Mouse (Mus musculus) spleen, adult 2 months (tissue): ENCODE data around the gene Cdh6. TPM values are rescaled to one million over a fixed set of nuclear protein-coding genes. Genes with fewer than 3 reads are reported as not detected.

Experiments
- DNase-seq, 2 experiments: peaks; one replicate each; pipeline versions ENCODE4 v3.0.0 to v3.0.0-alpha.2; 2012 to 2021; ENCODE audit warnings: low spot score in 2 of 2, low read depth in 1 of 2
- H3K27ac ChIP-seq: fragments of 200-500 bp; 2 replicates; pipeline ENCODE4 v1.5.1; 2012; ENCODE audit warnings: low read length, inconsistent platforms; ENCODE audit not compliant: insufficient read depth
- H3K27me3 ChIP-seq: fragments of 200-500 bp; 2 replicates; pipeline ENCODE4 v1.6.1; 2012; ENCODE audit warnings: mild to moderate bottlenecking, moderate library complexity, low read length, inconsistent platforms; ENCODE audit not compliant: control insufficient read depth, insufficient read depth
- H3K36me3 ChIP-seq: fragments of 200-500 bp; 2 replicates; pipeline ENCODE4 v1.6.1; 2012; ENCODE audit warnings: mild to moderate bottlenecking, low read length, inconsistent platforms; ENCODE audit not compliant: control insufficient read depth, insufficient read depth
- H3K4me1 ChIP-seq: fragments of 200-500 bp; 2 replicates; pipeline ENCODE4 v1.6.1; 2011; ENCODE audit warnings: inconsistent platforms; ENCODE audit not compliant: control insufficient read depth, insufficient read depth, insufficient read length
- H3K4me3 ChIP-seq: fragments of 200-500 bp; 2 replicates; pipeline ENCODE4 v1.5.1; 2011; ENCODE audit warnings: mild to moderate bottlenecking, inconsistent platforms; ENCODE audit not compliant: insufficient read depth, insufficient read length; ENCODE audit errors: extremely low read depth
- CTCF ChIP-seq: fragments of 200-500 bp; IDR thresholded peaks from 2 replicates; pipeline ENCODE4 v1.5.1; 2011; ENCODE audit warnings: mild to moderate bottlenecking, inconsistent platforms; ENCODE audit not compliant: insufficient read depth, insufficient read length, insufficient replicate concordance; ENCODE audit errors: extremely low read depth
- POLR2A ChIP-seq: fragments of 200-500 bp; IDR thresholded peaks from 2 replicates; pipeline ENCODE4 v1.6.1; 2011; ENCODE audit warnings: low read depth, low read length, inconsistent platforms
- WGBS: fragments of 180-500 bp; shearing (Covaris S2); methylation state at CpG from one replicate; pipeline ENCODE4 v1.1.7; 2018; 5-methylcytosine and 5-hydroxymethylcytosine counted together
- polyA plus RNA-seq: library from polyadenylated mRNA; depleted of rRNA; stranded (reverse); fragments of >200 nt; gene quantifications from 2 replicates; pipeline ENCODE4 v1.2.3, GENCODE M21; 2012; rRNA removed

The Cdh6 gene
- 0.02 and 0.08 TPM in 2 replicates for polyA plus RNA-seq

- DNase-seq, result no peak
- H3K4me3 ChIP-seq, result peak within 1 kb of the TSS; percentile 9; the same call in 1 of the 2 replicates
- WGBS, result 3% methylated on average over 42 of the region's 42 CpGs
- no peak within 1 kb of the TSS for H3K27ac ChIP-seq
- no peaks in the 10 kb centered on the region for H3K36me3 ChIP-seq
- no peaks in the 10 kb centered on the region for H3K4me1 ChIP-seq
- H3K27me3 ChIP-seq, result peaks cover 2% of the 10 kb centered on the region; the same call in 1 of the 2 replicates
- TF ChIP-seq POLR2A, result no peak
- TF ChIP-seq CTCF, result no peak
Measured at GRCm38 (mm10) chr15:13173071-13173778, at the start of gene Cdh6. Cdh6 (minus strand) TSS chr15:13173675.

- H3K4me3 ChIP-seq, result no peak overlapping the region
- no peak for DNase-seq
- WGBS, result 87% methylated on average over 9 of the region's 9 CpGs
- no peak overlapping the region for H3K27ac ChIP-seq
- H3K4me1 ChIP-seq, result no peaks in the 10 kb centered on the region
- H3K36me3 ChIP-seq, result no peaks in the 10 kb centered on the region
- TF ChIP-seq POLR2A (no peak), CTCF (no peak)
- H3K27me3 ChIP-seq, result no peaks in the 10 kb centered on the region
Measured at GRCm38 (mm10) chr15:13219727-13220454, 46.4 kb upstream of the Cdh6 start.

- H3K27ac ChIP-seq, result no peak overlapping the region
- no peak for DNase-seq
- H3K4me1 ChIP-seq, result no peaks in the 10 kb centered on the region
- H3K27me3 ChIP-seq, result no peaks in the 10 kb centered on the region
- 91% methylated on average over 3 of the region's 3 CpGs for WGBS
- no peaks in the 10 kb centered on the region for H3K36me3 ChIP-seq
- TF ChIP-seq CTCF, result no peak
- TF ChIP-seq POLR2A, result no peak
- H3K4me3 ChIP-seq, result no peak overlapping the region
Measured at GRCm38 (mm10) chr15:13217800-13218199, 44.3 kb upstream of the Cdh6 start.

- H3K27ac ChIP-seq, result no peak overlapping the region
- WGBS, result 88% methylated on average over 1 of the region's 1 CpGs
- H3K27me3 ChIP-seq, result no peaks in the 10 kb centered on the region
- H3K4me3 ChIP-seq, result no peak overlapping the region
- no peaks in the 10 kb centered on the region for H3K4me1 ChIP-seq
- TF ChIP-seq POLR2A (no peak), CTCF (no peak)
- no peaks in the 10 kb centered on the region for H3K36me3 ChIP-seq
- no peak for DNase-seq
Measured at GRCm38 (mm10) chr15:13217161-13217560, 43.7 kb upstream of the Cdh6 start.

- H3K4me1 ChIP-seq, result no peaks in the 10 kb centered on the region
- no peak overlapping the region for H3K4me3 ChIP-seq
- WGBS, result 100% methylated on average over 1 of the region's 1 CpGs
Measured at GRCm38 (mm10) chr15:13212956-13213355, 39.5 kb upstream of the Cdh6 start.

GRCm38 (mm10) chr15:13212027-13212685 lies 38.7 kb upstream of the Cdh6 start:
- 40% methylated on average over 4 of the region's 4 CpGs for WGBS
- Histone ChIP-seq H3K4me1 (no peaks in the 10 kb centered on the region), H3K27ac (no peak overlapping the region), H3K27me3 (no peaks in the 10 kb centered on the region), H3K36me3 (no peaks in the 10 kb centered on the region), H3K4me3 (no peak overlapping the region)
- no peak for TF ChIP-seq POLR2A
- no peak for TF ChIP-seq CTCF
- no peak for DNase-seq

More at GRCm38 (mm10) chr15:13212956-13213355, 39.5 kb upstream of the Cdh6 start:
- no peak for TF ChIP-seq CTCF
- TF ChIP-seq POLR2A, result no peak
- H3K27me3 ChIP-seq, result no peaks in the 10 kb centered on the region
- no peak overlapping the region for H3K27ac ChIP-seq
- no peak for DNase-seq
- H3K36me3 ChIP-seq, result no peaks in the 10 kb centered on the region
